Mouse (Mus musculus) kidney, postnatal 10 days (tissue): ENCODE results near the gene Tmco4.

ENCODE experiments used
- DNase-seq: peaks from one replicate; pipeline ENCODE4 v3.0.0; 2021; ENCODE audit warnings: mixed read lengths

Gene Tmco4

DNA sequence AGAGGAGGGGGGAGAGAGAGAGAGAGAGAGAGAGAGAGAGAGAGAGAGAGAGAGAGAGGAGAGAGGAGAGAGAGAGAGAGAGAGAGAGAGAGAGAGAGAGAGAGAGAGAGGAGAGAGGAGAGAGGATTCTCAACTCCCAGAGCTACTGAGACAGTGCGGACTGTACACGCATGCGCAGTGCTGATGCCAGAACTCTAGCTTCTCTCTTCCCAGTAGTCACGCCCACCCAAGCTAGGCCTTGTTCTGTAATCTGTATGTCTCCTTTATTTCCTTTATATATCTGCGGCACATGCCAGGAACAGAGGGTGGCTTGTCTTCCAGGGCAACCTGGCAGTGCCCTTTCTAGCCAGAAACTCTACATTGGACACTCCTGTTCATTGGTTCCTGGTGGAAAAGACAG, 92.1 kb downstream of the Tmco4 start:
- DNase-seq: no peak

DNA sequence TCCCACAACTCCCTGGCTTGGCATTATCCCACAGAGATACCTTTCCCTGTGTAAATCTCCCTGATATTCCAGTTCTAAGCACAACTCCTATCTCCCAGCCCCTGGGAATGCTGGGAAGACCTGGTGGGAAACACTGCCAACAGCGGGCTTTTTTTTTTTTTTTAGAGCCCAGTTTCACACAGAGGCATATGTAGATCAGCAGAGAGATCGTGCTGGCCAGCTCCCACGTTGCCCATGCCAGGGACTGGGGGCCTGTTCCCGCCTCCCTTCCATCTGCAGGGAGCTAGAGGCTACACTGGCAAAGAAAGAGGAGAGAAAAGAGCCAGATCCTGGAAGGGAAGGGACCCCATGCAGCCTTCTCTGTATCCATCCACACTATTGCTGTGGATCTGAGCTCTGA, 95.6 kb downstream of the Tmco4 start:
- DNase-seq: no peak

DNA sequence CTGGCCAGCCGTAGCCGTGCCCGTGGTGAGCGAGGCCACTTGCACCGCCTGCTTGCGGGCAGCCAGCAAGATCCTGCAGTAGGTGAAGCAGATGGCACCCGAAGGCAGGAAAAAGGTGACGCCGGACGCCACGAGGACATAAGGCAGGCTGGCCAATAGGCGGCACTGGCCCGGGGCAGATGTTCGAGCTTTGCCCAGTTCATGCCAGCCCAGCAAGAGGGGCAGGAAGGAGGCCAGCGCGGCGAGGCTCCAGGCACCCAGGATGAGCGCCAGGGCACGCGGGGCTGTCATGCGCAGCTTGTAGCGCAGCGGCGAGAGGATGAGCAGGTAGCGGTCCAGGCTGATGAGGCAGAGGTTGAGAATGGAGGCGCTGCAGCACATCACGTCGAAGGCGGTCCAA, 101.4 kb downstream of the Tmco4 start:
- DNase-seq: no peak

GRCm38 (mm10) chr4:139075041-139075711, 102.5 kb downstream of the Tmco4 start, which contains the start of gene Htr6:
Htr6 (minus strand) TSS chr4:139075570.
- no peak for DNase-seq

GRCm38 (mm10) chr4:139075915-139076314, 103.2 kb downstream of the Tmco4 start:
- no peak for DNase-seq

DNA sequence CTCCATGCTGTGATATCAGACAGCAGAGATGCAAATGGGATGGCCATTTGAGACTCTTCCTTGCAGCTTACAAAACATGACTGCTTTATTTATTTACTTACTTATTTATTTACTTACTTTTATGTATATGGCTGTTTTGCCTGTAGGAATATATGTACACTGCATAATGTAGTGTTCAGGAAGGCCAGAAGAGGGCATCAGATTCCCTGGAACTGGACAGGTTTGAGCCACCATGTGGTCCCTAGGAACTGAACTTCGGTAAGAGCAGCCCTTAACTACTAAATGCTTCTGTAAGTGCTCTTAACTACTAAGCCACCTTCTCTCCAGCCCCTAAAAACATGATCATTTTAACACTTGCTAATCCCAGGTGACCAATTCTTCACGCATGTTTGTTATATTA, 105.6 kb downstream of the Tmco4 start:
- peak; percentile 50 for DNase-seq

- DNase-seq: peak; percentile 59
Observed at GRCm38 (mm10) chr4:139078726-139079125, 106.0 kb downstream of the Tmco4 start.

GRCm38 (mm10) chr4:139079439-139079838, 106.8 kb downstream of the Tmco4 start:
- no peak for DNase-seq

GRCm38 (mm10) chr4:139080259-139080658, 107.6 kb downstream of the Tmco4 start:
- DNase-seq: no peak

DNA sequence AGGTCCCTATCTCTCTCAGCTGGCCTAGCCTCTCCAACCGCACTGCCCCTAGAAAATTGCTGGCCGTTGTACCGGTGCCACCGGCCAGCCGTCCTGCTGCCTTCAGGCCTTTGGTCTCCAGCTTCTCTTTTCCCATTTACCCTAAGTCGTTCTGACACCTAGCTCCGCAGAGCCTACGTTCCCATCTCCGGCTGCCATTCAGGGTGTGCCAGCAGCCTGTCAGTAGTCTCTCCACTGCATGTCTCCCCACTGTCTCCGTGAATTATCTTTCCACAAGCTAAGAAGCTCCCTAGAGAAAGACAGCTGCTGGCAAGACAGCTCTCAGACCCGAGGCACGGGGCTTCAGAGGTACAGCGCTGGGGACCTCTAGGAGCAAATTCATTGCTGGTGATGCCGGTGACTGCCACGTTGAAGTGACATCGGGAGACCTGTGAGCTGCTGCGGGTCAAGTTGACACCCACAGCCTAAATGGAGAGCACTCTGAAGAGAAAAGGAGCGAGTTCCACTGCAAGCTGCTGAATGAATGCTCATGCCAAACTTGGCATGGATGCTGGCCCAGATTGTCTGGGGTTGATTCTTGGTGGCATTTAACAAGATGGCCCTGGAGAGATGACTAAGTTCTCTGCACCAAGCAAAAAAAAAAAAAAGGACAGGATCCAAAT, 108.7 kb downstream of the Tmco4 start:
- no peak for DNase-seq

DNA sequence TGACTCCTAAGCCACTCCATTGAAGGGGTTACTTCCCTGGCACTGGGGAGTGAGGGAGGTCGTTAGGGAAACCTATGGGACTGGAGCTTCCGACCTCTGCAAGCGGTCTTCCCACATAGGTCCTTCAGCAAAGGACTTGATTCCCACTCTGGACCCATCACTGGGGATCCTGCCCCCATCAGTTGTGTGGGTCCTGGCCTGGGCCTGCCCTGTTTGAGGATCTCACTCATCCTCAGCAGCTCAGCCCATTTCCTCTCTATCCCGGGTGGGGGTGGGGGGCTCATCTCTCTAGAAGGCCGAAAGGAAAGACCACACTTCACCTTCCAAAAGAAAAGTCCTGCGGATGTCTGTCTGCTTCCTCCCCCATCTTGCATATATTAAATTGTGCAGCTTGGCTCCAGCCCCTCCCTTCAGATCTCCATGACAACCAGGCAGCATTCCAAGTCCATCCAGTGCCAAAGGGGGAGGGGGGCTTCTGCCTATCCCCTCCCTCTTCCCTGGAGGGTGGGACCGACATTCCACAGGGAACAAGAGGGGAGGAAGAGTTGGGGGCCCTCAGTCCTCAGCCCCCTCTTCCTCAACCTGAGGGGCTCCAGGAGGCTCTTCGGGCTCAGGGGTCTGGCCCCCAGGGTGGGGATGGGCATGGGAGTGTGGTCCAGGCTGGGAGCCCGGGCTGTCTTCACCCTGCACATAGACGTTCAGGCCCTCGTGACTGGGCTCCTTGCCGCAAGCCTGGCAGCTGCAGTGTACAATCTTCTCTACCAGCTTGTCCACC, 110.3 kb downstream of the Tmco4 start:
- DNase-seq: peak; percentile 65

DNA sequence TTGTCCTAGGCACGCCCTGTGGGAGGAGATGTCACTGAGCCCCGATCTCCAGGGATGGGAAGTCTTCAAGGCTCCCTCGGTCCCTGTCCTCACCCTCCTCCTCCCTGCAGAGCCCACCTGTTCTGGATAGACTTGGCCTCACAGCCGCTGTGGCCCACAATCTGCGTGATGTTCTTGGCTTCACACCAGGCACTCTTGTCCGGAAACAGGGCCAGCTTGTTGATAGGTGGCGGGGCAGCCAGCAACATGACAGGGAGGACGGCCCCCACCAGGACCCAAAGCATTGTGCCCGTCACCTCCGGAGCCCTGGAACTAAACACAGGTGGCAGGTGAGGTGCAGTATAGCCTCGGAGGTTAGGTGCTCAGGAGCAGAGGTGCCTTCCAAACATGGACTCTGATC, 112.6 kb downstream of the Tmco4 start:
- no peak for DNase-seq

DNA sequence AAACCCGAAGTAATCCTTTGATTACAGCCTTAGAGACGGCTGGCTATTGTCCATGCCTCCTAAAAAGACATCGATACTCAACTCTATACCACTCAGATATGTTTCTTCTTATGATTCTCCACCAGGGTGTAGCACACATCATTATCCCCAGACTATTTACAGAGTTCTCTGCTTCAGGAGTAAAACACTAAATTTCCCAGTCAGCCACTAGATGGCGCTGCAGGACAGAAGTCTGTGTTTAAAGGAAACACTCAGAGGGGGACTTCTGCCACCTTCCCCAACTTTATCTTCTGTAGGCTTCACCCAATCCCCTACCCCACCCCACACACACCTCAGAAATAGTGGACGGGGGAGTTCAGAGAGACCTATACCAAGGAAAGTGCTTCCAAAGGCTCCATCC, 113.3 kb downstream of the Tmco4 start:
- peak; percentile 93 for DNase-seq

DNA sequence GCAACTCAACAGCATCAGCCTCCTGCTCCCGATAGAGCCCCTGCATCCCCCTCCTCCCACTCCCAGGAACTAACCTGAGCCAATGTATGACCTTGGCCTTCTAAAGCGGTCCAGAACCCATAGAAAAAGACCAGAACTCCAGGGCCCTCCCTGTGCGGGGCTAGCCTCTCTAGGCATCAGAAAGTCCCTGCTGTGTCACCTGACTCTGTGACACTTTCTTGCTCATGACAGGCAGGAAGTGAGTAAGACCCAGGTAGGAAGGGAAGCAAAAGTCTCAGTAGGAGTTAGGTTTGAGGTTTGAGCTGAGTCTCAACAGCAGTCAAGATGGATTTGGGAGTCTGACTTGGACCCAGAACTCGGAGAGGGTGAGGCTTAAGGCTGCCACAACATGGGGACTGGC, 114.3 kb downstream of the Tmco4 start:
- DNase-seq: no peak

DNA sequence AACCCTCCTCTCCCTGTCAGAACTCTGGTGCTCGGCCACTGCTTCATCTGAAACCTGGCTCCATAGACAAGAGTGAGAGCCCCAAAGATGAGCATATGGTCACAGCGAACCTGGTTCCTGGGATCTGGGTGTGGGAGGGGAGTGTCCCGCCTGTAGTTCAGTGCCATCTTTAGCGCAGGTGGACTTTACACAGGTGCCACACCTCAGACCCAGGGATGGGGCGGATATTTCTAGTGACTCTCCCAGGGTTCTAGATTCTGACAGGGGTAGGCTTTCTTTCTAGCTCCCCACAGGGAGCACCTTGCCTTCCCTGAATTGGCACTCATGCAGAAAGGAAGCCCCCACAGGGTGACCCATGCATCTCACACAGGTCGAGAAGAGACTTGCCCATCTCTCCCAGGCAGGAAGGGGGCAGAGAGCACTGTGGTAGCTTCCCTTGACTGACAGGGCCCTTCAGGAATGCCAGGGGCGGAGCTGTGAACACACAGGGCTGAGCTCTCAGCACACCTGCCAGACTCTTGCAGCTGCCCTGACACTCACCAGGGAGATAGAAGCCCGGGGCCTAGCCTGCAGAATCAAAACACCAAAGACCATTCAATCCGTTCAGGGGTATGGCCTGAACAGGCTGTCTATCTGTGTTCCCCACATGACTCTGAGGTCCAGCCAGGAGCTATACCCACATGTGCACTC, 116.4 kb downstream of the Tmco4 start:
- no peak for DNase-seq

- DNase-seq: no peak
Observed at GRCm38 (mm10) chr4:139090303-139090940, 117.7 kb downstream of the Tmco4 start.

DNA sequence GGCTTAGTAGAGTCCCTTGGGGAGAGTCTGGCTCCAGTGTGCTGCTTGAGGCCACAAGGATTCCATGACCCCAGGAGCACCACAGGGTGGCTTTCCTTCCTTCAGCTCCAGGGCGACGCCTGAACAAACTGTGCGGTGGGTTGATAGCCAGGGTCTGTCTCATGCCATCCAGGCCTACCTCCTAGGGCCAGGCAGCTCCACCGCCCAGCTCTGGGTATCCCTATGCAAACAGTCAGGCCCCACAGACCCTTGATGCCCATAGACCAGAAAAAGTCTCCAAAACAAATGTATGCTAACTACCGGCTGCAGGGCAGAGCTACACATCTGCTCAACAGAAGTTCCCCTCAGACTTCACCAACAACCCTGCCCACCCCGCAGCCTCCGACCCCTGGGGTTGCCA, 118.4 kb downstream of the Tmco4 start:
- DNase-seq: no peak

DNA sequence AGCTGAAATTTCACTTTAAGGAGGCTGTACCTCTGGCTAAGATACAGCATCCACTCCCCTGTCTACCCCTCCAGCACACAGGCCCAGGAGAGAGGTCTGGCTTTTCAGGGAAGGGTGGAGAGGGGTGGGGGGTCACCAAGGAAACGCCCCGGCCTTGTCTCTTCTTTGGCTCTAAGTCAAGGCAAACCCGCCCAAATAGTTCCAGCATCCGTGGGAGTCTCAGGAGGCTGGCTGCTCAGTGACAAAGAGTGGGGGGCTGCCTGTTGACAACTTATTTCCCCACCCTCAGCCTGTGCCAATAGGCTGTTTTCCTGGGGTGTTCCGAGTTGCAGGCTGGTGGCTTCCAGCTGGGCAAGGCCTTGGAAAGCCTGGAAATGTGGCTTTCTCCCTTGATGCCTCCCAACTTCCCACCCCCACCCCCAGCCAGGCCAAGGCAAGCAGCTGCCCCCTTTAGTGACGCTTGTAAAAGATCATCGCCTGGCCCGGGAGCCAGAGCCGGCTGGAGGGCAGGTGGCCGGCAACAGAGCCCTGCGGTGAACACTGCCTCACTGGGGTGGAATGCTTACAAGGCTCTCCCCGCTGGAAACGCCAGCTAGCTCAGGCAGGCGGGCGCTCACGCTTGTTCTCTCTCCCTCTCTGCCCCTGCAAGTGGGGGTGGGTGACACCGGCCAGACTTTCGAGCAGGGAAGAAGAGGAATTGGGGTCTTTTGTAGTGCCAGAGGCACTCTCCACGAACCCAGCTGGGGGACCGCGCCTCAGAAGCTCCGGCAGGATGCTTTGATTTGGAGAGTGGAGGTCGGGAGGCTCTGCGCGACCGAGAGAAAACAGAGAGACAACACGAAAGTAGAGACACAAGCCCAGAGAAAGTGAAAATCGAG, 119.0 kb downstream of the Tmco4 start:
- peak; percentile 58 for DNase-seq

DNA sequence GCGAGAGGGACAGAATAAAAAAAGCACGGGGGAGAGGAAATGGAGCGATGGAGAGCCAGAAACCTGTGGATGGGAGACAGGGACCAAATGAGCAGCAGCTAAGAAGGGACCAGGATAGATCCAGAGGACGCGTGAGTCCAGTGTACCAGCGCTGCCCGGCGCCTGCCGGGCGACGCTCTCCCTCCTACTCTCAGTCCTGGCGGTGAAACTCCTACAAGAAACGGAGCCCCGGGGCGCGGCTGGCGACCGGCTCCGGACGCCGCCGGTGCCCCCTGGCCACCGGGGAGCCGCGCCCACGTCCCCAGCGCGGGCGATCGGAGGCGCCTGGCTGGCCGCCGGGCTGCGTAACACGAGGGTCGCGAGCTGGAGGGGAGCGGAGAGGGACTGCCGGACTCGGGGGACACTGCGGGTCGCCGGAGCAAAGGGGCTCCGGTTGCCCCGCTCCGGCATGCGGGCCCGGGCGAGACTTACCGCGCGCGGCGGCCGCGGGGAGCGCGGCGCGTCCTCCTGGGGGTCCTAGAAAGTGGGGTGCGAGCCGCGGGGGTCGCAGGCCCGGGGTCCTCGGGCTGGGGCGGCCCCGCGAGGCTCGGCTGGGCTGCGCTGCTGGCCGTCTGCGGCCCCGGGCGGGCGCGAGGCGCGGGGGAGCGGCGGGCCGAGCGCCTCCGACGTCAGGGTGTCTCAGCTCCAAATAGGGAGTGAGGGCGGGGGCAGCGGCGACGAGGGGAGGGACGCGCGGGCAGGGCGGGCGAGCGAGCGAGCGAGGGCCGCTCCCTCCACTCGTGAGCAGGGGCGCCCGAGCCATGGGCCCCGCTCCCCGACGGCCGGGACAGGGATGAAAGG, 119.9 kb downstream of the Tmco4 start, which contains the start of gene Nbl1:
Gene Nbl1, minus strand, starts transcription at position 638 of the 840 bp plus-strand sequence.
- peak; percentile 86 for DNase-seq

- DNase-seq: no peak
Observed at GRCm38 (mm10) chr4:139093196-139093530, 120.5 kb downstream of the Tmco4 start.

DNA sequence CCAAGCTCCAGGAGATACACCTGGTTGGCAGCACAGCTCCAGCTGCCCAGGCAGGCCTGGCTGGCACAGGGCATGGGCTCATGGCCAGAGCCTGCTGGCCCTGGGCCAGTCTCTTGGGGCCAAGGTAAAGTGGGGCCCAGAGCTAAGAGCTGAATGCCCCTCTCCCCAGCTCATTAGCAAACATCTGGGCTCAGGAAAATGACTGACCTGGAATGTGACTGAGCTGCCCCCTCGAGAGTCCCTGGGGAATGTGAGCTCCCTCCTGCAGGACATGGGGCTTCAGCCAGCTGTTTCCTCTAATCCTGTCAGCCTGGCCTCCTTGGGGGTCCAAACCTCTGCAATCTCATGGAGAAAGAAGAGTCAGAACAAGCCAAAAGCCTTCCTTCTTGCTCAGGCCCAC, 122.7 kb downstream of the Tmco4 start:
- DNase-seq: peak; percentile 74
